Mouse (Mus musculus) neural tube, embryonic 14.5 days (tissue): ENCODE measurements around the gene Ccdc107. TPM values are rescaled to one million over a fixed set of nuclear protein-coding genes. Genes with fewer than 3 reads are reported as not detected.

Experiments
- ATAC-seq: fragments of 200-750 bp; cut with Nextera tagmentation; 2 replicates; pipeline ENCODE4 v1.8.0; 2017; ENCODE audit warnings: low read depth, mild to moderate bottlenecking, moderate TSS enrichment, moderate library complexity
- H3K27ac ChIP-seq: fragments of 300-500 bp; sonication (generic); 2 replicates; pipeline ENCODE4 v1.5.1; 2014; ENCODE audit warnings: low read depth, mild to moderate bottlenecking, control low read depth, low read length, moderate library complexity, mixed read lengths
- H3K27me3 ChIP-seq: fragments of 300-500 bp; sonication (generic); 2 replicates; pipeline ENCODE4 v1.6.1; 2014; ENCODE audit warnings: low read length; ENCODE audit not compliant: control insufficient read depth, insufficient read depth
- H3K36me3 ChIP-seq: fragments of 300-500 bp; sonication (generic); 2 replicates; pipeline ENCODE4 v1.6.1; 2014; ENCODE audit warnings: low read length, mixed read lengths; ENCODE audit not compliant: control insufficient read depth, insufficient read depth
- H3K4me1 ChIP-seq: fragments of 300-500 bp; sonication (generic); 2 replicates; pipeline ENCODE4 v1.6.1; 2014; ENCODE audit warnings: low read length; ENCODE audit not compliant: control insufficient read depth, insufficient read depth
- H3K4me2 ChIP-seq: fragments of 300-500 bp; sonication (generic); 2 replicates; pipeline ENCODE4 v1.6.1; 2014; ENCODE audit warnings: mild to moderate bottlenecking, low read depth, low read length, control low read depth
- H3K4me3 ChIP-seq: fragments of 300-500 bp; sonication (generic); 2 replicates; pipeline ENCODE4 v1.5.1; 2014; ENCODE audit warnings: low read depth, low read length, control low read depth, mixed read lengths
- H3K9ac ChIP-seq: fragments of 300-500 bp; sonication (generic); replicated peaks from 2 replicates; pipeline ENCODE4 v1.6.1; 2014; ENCODE audit warnings: low read depth, mild to moderate bottlenecking, control low read depth, low read length, mixed read lengths
- H3K9me3 ChIP-seq: fragments of 300-500 bp; sonication (generic); 2 replicates; pipeline ENCODE4 v1.6.1; 2016; ENCODE audit warnings: low read length; ENCODE audit not compliant: control insufficient read depth
- whole genome bisulfite sequencing: fragments of 180-500 bp; shearing (Covaris S2); extraction: QIAGEN DNeasy Blood & Tissue Kit; methylation state at CpG from one replicate; pipeline ENCODE4 v1.1.7; 2014; 5-methylcytosine and 5-hydroxymethylcytosine counted together
- polyA plus RNA-seq: library from polyadenylated mRNA; unstranded; fragments of >200 nt; fragmentation: Nextera tagmentation; extraction: Ambion mirVana; gene quantifications from 2 replicates; pipeline ENCODE4 v1.2.1, GENCODE M21; 2014

The Ccdc107 gene
- polyA plus RNA-seq, 1 experiment from 2014 or later: 87.2 TPM

DNA sequence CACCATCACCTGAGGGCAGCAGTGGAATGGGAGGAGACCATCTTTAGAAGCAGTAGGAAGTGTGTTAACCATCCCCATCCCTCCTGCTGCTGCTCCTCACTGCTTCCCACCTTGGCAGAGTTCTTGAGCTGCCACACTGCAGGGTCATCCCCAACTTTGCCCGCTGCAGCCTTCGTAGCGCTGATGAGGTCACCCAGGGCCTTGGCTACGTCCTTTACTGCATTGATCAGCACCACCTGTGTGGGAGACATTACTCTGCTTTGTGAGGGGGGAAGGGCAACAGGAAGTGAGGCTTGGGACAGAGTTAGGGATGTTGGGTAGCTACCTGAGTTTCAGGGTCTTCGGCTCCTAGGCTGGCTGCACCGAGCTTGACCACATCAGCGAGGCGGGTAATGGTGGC is 42.9 kb downstream of the Ccdc107 start:
- Histone ChIP-seq H3K36me3 (peaks cover 81% of the 10 kb centered on the region), H3K4me2 (no peak overlapping the region), H3K4me3 (no peak overlapping the region), H3K27me3 (no peaks in the 10 kb centered on the region), H3K9me3 (no peaks in the 10 kb centered on the region), H3K4me1 (no peaks in the 10 kb centered on the region), H3K27ac (no peak overlapping the region), H3K9ac (no peak overlapping the region)
- 95% methylated on average over 8 of the region's 8 CpGs for WGBS
- ATAC-seq: no peak

DNA sequence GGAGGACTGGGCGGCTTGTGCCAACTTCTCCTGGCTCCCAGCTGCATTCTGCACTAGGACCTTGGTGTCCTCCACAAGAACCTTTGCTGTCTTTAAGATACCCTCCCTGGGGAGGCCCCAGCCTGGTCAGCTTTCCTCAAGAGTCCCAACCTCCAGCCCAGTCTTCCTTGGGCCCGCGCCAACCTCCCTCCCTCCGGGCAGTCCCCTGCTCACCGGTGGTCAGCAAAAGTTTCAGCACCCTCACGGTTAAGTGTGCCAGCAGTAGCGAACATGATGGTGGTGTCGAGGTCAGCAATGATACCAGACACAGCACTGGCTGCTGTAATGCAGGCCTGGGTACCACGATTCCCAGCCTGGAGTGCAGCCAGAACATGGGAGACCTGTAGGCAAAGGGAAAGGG is 43.3 kb downstream of the Ccdc107 start:
- no peak overlapping the region for H3K4me3 ChIP-seq
- H3K4me2 ChIP-seq: no peak overlapping the region
- 99% methylated on average over 9 of the region's 9 CpGs for WGBS
- H3K36me3 ChIP-seq: peaks cover 79% of the 10 kb centered on the region
- no peak for ATAC-seq
- no peaks in the 10 kb centered on the region for H3K4me1 ChIP-seq
- no peak overlapping the region for H3K27ac ChIP-seq
- H3K9me3 ChIP-seq: no peaks in the 10 kb centered on the region
- H3K9ac ChIP-seq: no peak overlapping the region
- no peaks in the 10 kb centered on the region for H3K27me3 ChIP-seq

DNA sequence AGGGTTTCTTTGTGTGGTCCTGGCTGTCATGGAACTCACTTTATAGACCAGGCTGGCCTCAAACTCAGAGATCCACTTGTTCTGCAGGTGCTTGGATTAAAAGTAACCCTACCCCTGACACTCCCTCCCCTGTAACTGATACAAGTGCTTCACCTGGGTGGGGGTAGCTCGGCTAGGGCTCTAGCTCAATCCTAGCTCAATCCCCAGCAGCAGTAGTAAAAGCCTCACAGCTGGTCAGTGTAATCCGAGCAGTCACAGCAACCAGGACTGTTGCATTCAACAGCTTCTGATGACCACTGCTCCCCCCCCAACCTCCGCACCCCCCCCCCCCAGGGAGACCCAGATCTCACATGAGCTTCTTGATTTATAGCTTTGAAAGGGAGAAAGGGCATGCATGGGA is 49.3 kb downstream of the Ccdc107 start:
- Histone ChIP-seq H3K4me2 (no peak overlapping the region), H3K4me3 (no peak overlapping the region)
- 75% methylated on average over 2 of the region's 3 CpGs for WGBS

More for the DNA sequence above, 49.3 kb downstream of the Ccdc107 start:
- Histone ChIP-seq H3K27me3 (no peaks in the 10 kb centered on the region), H3K4me1 (no peaks in the 10 kb centered on the region), H3K9ac (no peak overlapping the region), H3K27ac (no peak overlapping the region), H3K9me3 (no peaks in the 10 kb centered on the region), H3K36me3 (peaks cover 79% of the 10 kb centered on the region)
- no peak for ATAC-seq

Other genes starting within 250 kb of the Ccdc107 start
- gene Atp8b5, start 225.7 kb upstream of the Ccdc107 start, polyA plus RNA-seq: 0.68 and 0.86 TPM in 2 replicates
- gene Rusc2, start 110.9 kb upstream of the Ccdc107 start, polyA plus RNA-seq: 43.4 and 75.4 TPM in 2 replicates
- 1.2 and 1.4 TPM in 2 replicates for gene Fam166b, start 63.8 kb upstream of the Ccdc107 start, polyA plus RNA-seq
- 16.4 and 19.0 TPM in 2 replicates for gene Tesk1, start 51.0 kb upstream of the Ccdc107 start, polyA plus RNA-seq
- 6.6 and 7.4 TPM in 2 replicates for gene Cd72, start 38.3 kb upstream of the Ccdc107 start, polyA plus RNA-seq
- gene Sit1, start 9.2 kb upstream of the Ccdc107 start, polyA plus RNA-seq: not detected in 2 replicates
- 3.6 and 6.2 TPM in 2 replicates for gene Arhgef39, start 6.8 kb downstream of the Ccdc107 start, polyA plus RNA-seq
- not detected in 2 replicates for gene Car9, start 14.1 kb downstream of the Ccdc107 start, polyA plus RNA-seq
- gene Tpm2, start 30.9 kb downstream of the Ccdc107 start, polyA plus RNA-seq: 7.2 and 13.3 TPM in 2 replicates
- gene Creb3, start 69.4 kb downstream of the Ccdc107 start, polyA plus RNA-seq: 86.2 and 92.8 TPM in 2 replicates
- gene Tln1, start 69.8 kb downstream of the Ccdc107 start, polyA plus RNA-seq: 48.8 and 57.8 TPM in 2 replicates
- 24.1 and 28.2 TPM in 2 replicates for gene Rgp1, start 85.8 kb downstream of the Ccdc107 start, polyA plus RNA-seq
- 44.4 and 48.5 TPM in 2 replicates for gene Gba2, start 86.0 kb downstream of the Ccdc107 start, polyA plus RNA-seq
- 1.9 TPM in 1 of 2 replicates, not detected in the other for gene Msmp, start 91.6 kb downstream of the Ccdc107 start, polyA plus RNA-seq
- 15.9 and 19.2 TPM in 2 replicates for gene Npr2, start 139.0 kb downstream of the Ccdc107 start, polyA plus RNA-seq
- gene Spag8, start 160.7 kb downstream of the Ccdc107 start, polyA plus RNA-seq: 2.4 and 4.6 TPM in 2 replicates
- gene Hint2, start 163.6 kb downstream of the Ccdc107 start, polyA plus RNA-seq: 67.1 and 73.9 TPM in 2 replicates
- 11.4 and 13.3 TPM in 2 replicates for gene Tmem8b, start 176.1 kb downstream of the Ccdc107 start, polyA plus RNA-seq
- gene Fam221b, start 176.2 kb downstream of the Ccdc107 start, polyA plus RNA-seq: 1.6 and 1.7 TPM in 2 replicates
- not detected in 2 replicates for gene Olfr70, start 207.9 kb downstream of the Ccdc107 start, polyA plus RNA-seq
- gene Olfr71, start 217.4 kb downstream of the Ccdc107 start, polyA plus RNA-seq: not detected in 2 replicates
- gene Hrct1, start 234.3 kb downstream of the Ccdc107 start, polyA plus RNA-seq: 0.19 and 0.24 TPM in 2 replicates
- gene Spaar, start 237.1 kb downstream of the Ccdc107 start, polyA plus RNA-seq: 0.10 TPM in 1 of 2 replicates, not detected in the other